ENCODE assay signal across 9 mouse cellular contexts in the genomic region with DNA sequence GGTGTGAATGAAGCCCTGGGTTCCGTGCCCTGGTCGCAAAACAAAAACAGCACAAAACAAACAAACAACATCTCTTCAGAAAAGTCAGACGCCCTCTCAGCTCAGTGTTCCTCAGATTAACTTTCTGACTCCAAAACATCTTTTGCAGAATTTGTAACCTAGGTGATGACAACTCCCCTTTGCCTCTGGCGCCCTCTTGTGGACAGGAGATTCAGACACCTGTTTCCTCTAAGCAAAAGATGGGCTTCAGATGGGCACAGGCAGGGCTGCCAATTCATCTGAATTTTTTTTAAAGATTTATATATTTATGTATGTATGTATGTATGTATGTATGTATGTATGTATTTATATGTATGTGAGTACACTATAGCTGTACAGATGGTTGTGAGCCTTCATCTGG. TPM values are rescaled to one million over a fixed set of nuclear protein-coding genes. Genes with fewer than 3 reads are reported as not detected.
DNase-seq lines count a peak whose midpoint lies in the region; ATAC-seq lines count a peak whose summit lies in the region.
"Had no signal": no experiment of that assay in that cellular context is flagged by ENCODE, and none has a peak within 500 bp of the region (broad histone marks: within the 10 kb centered on the region; RNA-seq: fewer than 3 reads in every experiment).

No protein-coding gene starts in this region.

- no peaks in the 10 kb centered on the region for H3K27me3 ChIP-seq in hindbrain, embryonic 10.5 days (ENCODE audit: insufficient read depth, poor library complexity, severe bottlenecking)
- no peaks in the 10 kb centered on the region for H3K27me3 ChIP-seq in hindbrain, embryonic 12.5 days
- no peaks in the 10 kb centered on the region for H3K27me3 ChIP-seq in limb, embryonic 10.5 days (ENCODE audit: low read depth, poor library complexity, severe bottlenecking)
- H3K27me3 ChIP-seq: embryonic facial prominence, embryonic 12.5 days had no signal

- WGBS in hindbrain, embryonic 10.5 days: 45% methylated on average over 4 of the region's 4 CpGs
- 32% methylated on average over 4 of the region's 4 CpGs for WGBS in hindbrain, embryonic 12.5 days
- 42% methylated on average over 4 of the region's 4 CpGs for WGBS in limb, embryonic 10.5 days

- H3K9me3 ChIP-seq in hindbrain, embryonic 10.5 days: no peaks in the 10 kb centered on the region; the same call in 1 of the 2 replicates
- H3K9me3 ChIP-seq in hindbrain, embryonic 12.5 days (replicated peaks): no peaks in the 10 kb centered on the region
- H3K9me3 ChIP-seq in limb, embryonic 10.5 days (replicated peaks): no peaks in the 10 kb centered on the region
- H3K9me3 ChIP-seq: embryonic facial prominence, embryonic 12.5 days had no signal

- no peak for ATAC-seq in hindbrain, embryonic 12.5 days (ENCODE audit: low FRiP score)

- no peaks in the 10 kb centered on the region for H3K4me1 ChIP-seq in hindbrain, embryonic 10.5 days (replicated peaks)
- H3K4me1 ChIP-seq in hindbrain, embryonic 12.5 days: no peaks in the 10 kb centered on the region
- no peaks in the 10 kb centered on the region for H3K4me1 ChIP-seq in limb, embryonic 10.5 days
- H3K4me1 ChIP-seq: embryonic facial prominence, embryonic 12.5 days had no signal

- no peak overlapping the region for H3K4me2 ChIP-seq in hindbrain, embryonic 12.5 days (replicated peaks)
- H3K4me2 ChIP-seq: embryonic facial prominence, embryonic 12.5 days had no signal

- no peak overlapping the region for H3K4me3 ChIP-seq in hindbrain, embryonic 10.5 days
- H3K4me3 ChIP-seq in hindbrain, embryonic 12.5 days: no peak overlapping the region
- H3K4me3 ChIP-seq in limb, embryonic 10.5 days: no peak overlapping the region
- H3K4me3 ChIP-seq: embryonic facial prominence, embryonic 12.5 days had no signal

- no peak overlapping the region for H3K9ac ChIP-seq in hindbrain, embryonic 12.5 days
- H3K9ac ChIP-seq: embryonic facial prominence, embryonic 12.5 days had no signal

- DNase-seq in hindbrain, embryonic 10.5 days (ENCODE audit: low spot score): peak; percentile 72
- peak; percentile 86 for DNase-seq in MN1 (ENCODE audit: low spot score)
- peak; percentile 83 to 92 for DNase-seq in cerebellum, postnatal 25 days
- peak; percentile 75 to 86 for DNase-seq in heart, postnatal 36 days
- DNase-seq in limb, embryonic 10.5 days (ENCODE audit: low spot score): peak; percentile 90
- peak; percentile 77 for DNase-seq in retina, postnatal 1 day
- peak; percentile 94 for DNase-seq in thymus, postnatal 4 days

- peaks cover 73% of the 10 kb centered on the region for H3K36me3 ChIP-seq in hindbrain, embryonic 10.5 days
- H3K36me3 ChIP-seq in hindbrain, embryonic 12.5 days: peaks cover 59% of the 10 kb centered on the region
- peaks cover 85% of the 10 kb centered on the region for H3K36me3 ChIP-seq in limb, embryonic 10.5 days

- H3K27ac ChIP-seq in hindbrain, embryonic 10.5 days: no peak overlapping the region
- H3K27ac ChIP-seq in hindbrain, embryonic 12.5 days: no peak overlapping the region
- no peak overlapping the region for H3K27ac ChIP-seq in limb, embryonic 10.5 days
- H3K27ac ChIP-seq: embryonic facial prominence, embryonic 12.5 days had no signal

- intact Hi-C loops in heart, postnatal 36 days (cut with DNase I): loop anchor here (1.0 to 2.0 kb wide), 3 partner anchors 44 to 222 kb away; no protein-coding TSS in a partner anchor

RNA-seq across cellular contexts. Expression of a gene that starts 40.0 kb away (rescaled TPM):
- polyA plus RNA-seq in hindbrain, embryonic 10.5 days (2016; fragmentation: Nextera tagmentation; extraction: Ambion mirVana): 38.1 and 42.4 TPM in 2 replicates
- polyA plus RNA-seq in hindbrain, embryonic 12.5 days (2016; fragmentation: Nextera tagmentation; extraction: Ambion mirVana): 61.6 and 61.7 TPM in 2 replicates
- total RNA-seq in heart, postnatal 36 days (2021): 10 to 100 TPM; 45.5 to 47.2 TPM
- 42.7 and 42.9 TPM in 2 replicates for polyA plus RNA-seq in limb, embryonic 10.5 days (2016; fragmentation: Nextera tagmentation; extraction: Ambion mirVana)
